Mouse (Mus musculus): Measurements from ENCODE around the gene Gm6904.

- no peak for TF ChIP-seq CTCF (IDR thresholded peaks at IDR 0.05; ENCODE audit: extremely low read depth, insufficient read length, insufficient replicate concordance, low read depth, low read length)
- no peak for TF ChIP-seq POLR2A (IDR thresholded peaks at IDR 0.05; ENCODE audit: low read depth, low read length)
Measured at GRCm38 (mm10) chr14:59205461-59205860, 54.6 kb downstream of the Gm6904 start.
